Mouse (Mus musculus): ENCODE results near the gene Nr1h4.

DNA sequence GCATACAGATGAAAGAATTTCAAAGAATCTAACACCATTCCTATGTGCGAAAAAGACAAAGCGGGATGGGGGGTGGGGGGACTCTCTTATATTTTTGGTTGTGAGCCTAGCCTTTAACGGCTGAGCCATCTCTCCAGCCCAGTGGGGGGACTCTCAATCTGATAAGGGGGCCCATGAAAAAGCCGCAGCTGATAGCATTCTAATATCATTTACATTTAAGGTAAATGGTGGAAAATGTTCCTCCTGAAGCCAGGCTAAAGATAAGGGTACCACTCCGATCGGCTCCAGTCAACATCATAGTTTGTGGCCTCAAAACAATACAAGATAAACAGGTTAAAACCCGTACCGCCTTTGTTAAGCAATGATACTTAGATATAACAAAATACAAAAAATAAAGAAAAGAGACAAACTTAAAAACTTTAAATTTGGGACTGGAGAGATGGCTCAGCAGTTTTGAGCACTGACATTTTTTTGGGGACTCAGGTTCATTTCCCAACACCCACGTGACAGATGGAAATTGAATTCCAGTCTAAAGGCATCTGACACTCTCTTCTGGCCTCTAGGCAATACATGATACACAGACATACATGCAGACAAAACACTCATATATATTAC lies 110.1 kb downstream of the Nr1h4 start:
- TF ChIP-seq CTCF (IDR thresholded peaks at IDR 0.05; ENCODE audit: extremely low read depth, insufficient read length, insufficient replicate concordance, low read depth, low read length) (no peak), POLR2A (IDR thresholded peaks at IDR 0.05; ENCODE audit: low read depth, low read length) (no peak)

Data from small intestine, adult 2 months (tissue).